Mouse (Mus musculus) neutrophil, adult 5-6 weeks (primary cell): ENCODE results near the gene Aggf1. TPM values are rescaled to one million over a fixed set of nuclear protein-coding genes. Genes with fewer than 3 reads are reported as not detected.
"Not testable (repeated sequence)": the region's sequence is repeated elsewhere in the genome, so short reads cannot be mapped to it uniquely, and the experiment has no call there.

Experiments used
- ATAC-seq: fragments of 151-379, 151-347 bp; 2 replicates; pipeline ENCODE4 v1.8.0; 2017; ENCODE audit warnings: mild to moderate bottlenecking, moderate TSS enrichment; ENCODE audit not compliant: insufficient number of reproducible peaks, poor library complexity, low FRiP score, severe bottlenecking; ENCODE audit errors: extremely low read depth
- total RNA-seq: library from RNA; stranded (forward); fragments of 200-1000 nt; gene quantifications from 2 replicates; pipeline ENCODE4 v1.2.3, GENCODE M21; 2017

The Aggf1 gene
- total RNA-seq = 49.6 and 51.4 TPM in 2 replicates

- peak; percentile 98 for ATAC-seq
These were observed at the start of gene Aggf1 for GRCm38 (mm10) chr13:95374701-95375553. Gene Aggf1 (minus strand): TSS chr13:95375352.

- ATAC-seq = no peak
These were observed 49.8 kb upstream of the Aggf1 start for GRCm38 (mm10) chr13:95424932-95425331.

- ATAC-seq = peak; percentile 44; the same call in 1 of the 2 replicates
These were observed 44.1 kb upstream of the Aggf1 start for GRCm38 (mm10) chr13:95419204-95419749.

- ATAC-seq = no peak
These were observed 43.5 kb upstream of the Aggf1 start for GRCm38 (mm10) chr13:95418575-95419203.

- ATAC-seq = no peak
These were observed 37.1 kb upstream of the Aggf1 start for GRCm38 (mm10) chr13:95412257-95412656.

GRCm38 (mm10) chr13:95393242-95393641 lies 18.1 kb upstream of the Aggf1 start:
- ATAC-seq = no peak

- ATAC-seq = peak; percentile 80
These were observed 15.0 kb upstream of the Aggf1 start for GRCm38 (mm10) chr13:95389866-95390865.

- no peak for ATAC-seq
These were observed 13.1 kb upstream of the Aggf1 start for GRCm38 (mm10) chr13:95388226-95388625.

- ATAC-seq = no peak; the same call in 1 of the 2 replicates
These were observed 7.3 kb upstream of the Aggf1 start for GRCm38 (mm10) chr13:95382418-95382817.

- no peak for ATAC-seq
These were observed 3.5 kb upstream of the Aggf1 start for GRCm38 (mm10) chr13:95378696-95379095.

- ATAC-seq = not testable (repeated sequence)
These were observed 1.6 kb upstream of the Aggf1 start for GRCm38 (mm10) chr13:95376689-95377289.

GRCm38 (mm10) chr13:95375554-95375914 lies 382 bp upstream of the Aggf1 start:
- no peak for ATAC-seq

GRCm38 (mm10) chr13:95366356-95366755 lies 8.8 kb downstream of the Aggf1 start:
- ATAC-seq = no peak

- ATAC-seq = no peak
These were observed 11.7 kb downstream of the Aggf1 start for GRCm38 (mm10) chr13:95363440-95363839.

- ATAC-seq = no peak
These were observed 16.9 kb downstream of the Aggf1 start for GRCm38 (mm10) chr13:95358223-95358622.

GRCm38 (mm10) chr13:95348476-95348875 lies 26.7 kb downstream of the Aggf1 start:
- no peak for ATAC-seq

- peak; percentile 42; the same call in 1 of the 2 replicates for ATAC-seq
These were observed 28.0 kb downstream of the Aggf1 start for GRCm38 (mm10) chr13:95347018-95347696.

GRCm38 (mm10) chr13:95345869-95346268 lies 29.3 kb downstream of the Aggf1 start:
- no peak for ATAC-seq
